Mouse (Mus musculus) embryonic facial prominence, embryonic 15.5 days (tissue): ENCODE measurements around the gene Bcl10. TPM values are rescaled to one million over a fixed set of nuclear protein-coding genes. Genes with fewer than 3 reads are reported as not detected.

Source experiments
- ATAC-seq: fragments of 200-750 bp; cut with Nextera tagmentation; 2 replicates; pipeline ENCODE4 v1.8.0; 2017; ENCODE audit warnings: low read depth, moderate TSS enrichment; ENCODE audit not compliant: insufficient number of reproducible peaks, low FRiP score, low TSS enrichment
- H3K27ac ChIP-seq: fragments of 300-500 bp; sonication (generic); replicated peaks from 2 replicates; pipeline ENCODE4 v1.5.1; 2015; ENCODE audit warnings: mild to moderate bottlenecking, inconsistent platforms
- H3K27me3 ChIP-seq: fragments of 300-500 bp; sonication (generic); 2 replicates; pipeline ENCODE4 v1.6.1; 2015; ENCODE audit warnings: inconsistent platforms
- H3K36me3 ChIP-seq: fragments of 300-500 bp; sonication (generic); 2 replicates; pipeline ENCODE4 v1.6.1; 2015; ENCODE audit warnings: mild to moderate bottlenecking, inconsistent platforms
- H3K4me1 ChIP-seq: fragments of 300-500 bp; sonication (generic); 2 replicates; pipeline ENCODE4 v1.6.1; 2015; ENCODE audit warnings: inconsistent platforms
- H3K4me2 ChIP-seq: fragments of 300-500 bp; sonication (generic); replicated peaks from 2 replicates; pipeline ENCODE4 v1.6.1; 2015; ENCODE audit warnings: mild to moderate bottlenecking, inconsistent platforms
- H3K4me3 ChIP-seq: fragments of 300-500 bp; sonication (generic); replicated peaks from 2 replicates; pipeline ENCODE4 v1.5.1; 2015; ENCODE audit warnings: mild to moderate bottlenecking, inconsistent platforms
- H3K9ac ChIP-seq: fragments of 300-500 bp; sonication (generic); 2 replicates; pipeline ENCODE4 v1.6.1; 2015; ENCODE audit warnings: inconsistent platforms
- H3K9me3 ChIP-seq: fragments of 300-500 bp; sonication (generic); replicated peaks from 2 replicates; pipeline ENCODE4 v1.6.1; 2016; ENCODE audit warnings: inconsistent platforms
- WGBS: fragments of 180-500 bp; shearing (Covaris S2); methylation state at CpG from one replicate; pipeline ENCODE4 v1.1.7; 2015; 5-methylcytosine and 5-hydroxymethylcytosine counted together
- polyA plus RNA-seq: library from polyadenylated mRNA; unstranded; fragments of >200 nt; fragmentation: Nextera tagmentation; extraction: Ambion mirVana; gene quantifications from 2 replicates; pipeline ENCODE4 v1.2.1, GENCODE M21; 2015

Bcl10 gene
- polyA plus RNA-seq, 1 experiment from 2014 or later = 51.8 TPM

GRCm38 (mm10) chr3:145969031-145969501 is 46.5 kb downstream of the Bcl10 start:
- Histone ChIP-seq H3K9ac (no peak overlapping the region), H3K36me3 (no peaks in the 10 kb centered on the region), H3K27me3 (no peaks in the 10 kb centered on the region), H3K27ac (no peak overlapping the region), H3K4me3 (no peak overlapping the region), H3K4me1 (peaks cover 18% of the 10 kb centered on the region), H3K4me2 (no peak overlapping the region), H3K9me3 (no peaks in the 10 kb centered on the region)
- no peak for ATAC-seq
- 43% methylated on average over 14 of the region's 14 CpGs for WGBS

GRCm38 (mm10) chr3:145971501-145971900 is 48.9 kb downstream of the Bcl10 start:
- Histone ChIP-seq H3K9ac (no peak overlapping the region), H3K27me3 (no peaks in the 10 kb centered on the region), H3K27ac (peak overlapping the region; percentile 19; the same call in 1 of the 2 replicates), H3K4me1 (peaks cover 7% of the 10 kb centered on the region; the same call in 1 of the 2 replicates), H3K36me3 (no peaks in the 10 kb centered on the region), H3K4me2 (no peak overlapping the region), H3K9me3 (no peaks in the 10 kb centered on the region), H3K4me3 (no peak overlapping the region)
- 42% methylated on average over 10 of the region's 10 CpGs for WGBS
- ATAC-seq = peak; percentile 69; the same call in 1 of the 2 replicates

- Histone ChIP-seq H3K27me3 (no peaks in the 10 kb centered on the region), H3K4me1 (peaks cover 7% of the 10 kb centered on the region; the same call in 1 of the 2 replicates), H3K4me2 (no peak overlapping the region), H3K27ac (no peak overlapping the region), H3K9ac (no peak overlapping the region), H3K9me3 (no peaks in the 10 kb centered on the region), H3K36me3 (no peaks in the 10 kb centered on the region), H3K4me3 (no peak overlapping the region)
- ATAC-seq = no peak
- WGBS = 67% methylated on average over 7 of the region's 7 CpGs
Observed at GRCm38 (mm10) chr3:145974986-145975385, 52.4 kb downstream of the Bcl10 start.

Other genes with a start within 250 kb of the Bcl10 start
- gene Ddah1, start 164.1 kb upstream of the Bcl10 start, polyA plus RNA-seq = 38.9 and 42.1 TPM in 2 replicates
- 49.1 and 49.9 TPM in 2 replicates for gene 2410004B18Rik, start 15.2 kb downstream of the Bcl10 start, polyA plus RNA-seq
- gene Syde2, start 65.1 kb downstream of the Bcl10 start, polyA plus RNA-seq = 1.6 and 1.7 TPM in 2 replicates
- 2.6 and 8.3 TPM in 2 replicates for gene Wdr63, start 185.3 kb downstream of the Bcl10 start, polyA plus RNA-seq
- gene Mcoln3, start 194.6 kb downstream of the Bcl10 start, polyA plus RNA-seq = 6.5 and 7.8 TPM in 2 replicates
- 0.93 and 1.1 TPM in 2 replicates for gene Mcoln2, start 227.0 kb downstream of the Bcl10 start, polyA plus RNA-seq